In the genomic region with DNA sequence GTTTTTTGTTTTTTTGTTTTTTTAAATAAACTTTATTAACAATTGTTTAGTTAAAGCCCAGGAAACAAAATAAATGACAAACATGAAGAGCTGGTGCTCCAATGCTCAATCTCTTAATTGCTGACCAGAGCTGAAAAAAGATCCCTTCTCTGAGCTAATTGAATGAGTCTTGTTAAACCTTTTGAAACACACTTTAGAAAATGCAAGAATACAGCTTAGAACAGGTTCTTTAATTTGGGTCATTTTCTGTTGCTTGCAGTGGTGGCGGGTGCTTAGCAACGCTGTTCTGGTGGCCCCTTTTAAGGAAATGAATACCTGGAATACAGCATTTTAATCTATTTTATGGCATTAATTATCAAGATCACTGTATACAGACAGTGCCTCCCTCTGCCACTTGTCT, we compare ENCODE assay signal across 17 mouse cellular contexts.
A peak's percentile ranks its signal among the peaks of the same experiment; 100 is the strongest.
DNase-seq lines count a peak whose midpoint lies in the region; ATAC-seq and TF ChIP-seq lines count a peak whose summit lies in the region.
"Had no signal": no experiment of that assay in that cellular context is flagged by ENCODE, and none has a peak within 500 bp of the region (broad histone marks: within the 10 kb centered on the region; RNA-seq: fewer than 3 reads in every experiment).

No protein-coding gene starts in this region.

- H3K4me2 ChIP-seq in neural tube, embryonic 13.5 days, result peak overlapping the region; percentile 88
- H3K4me2 ChIP-seq in forebrain, embryonic 11.5 days (ENCODE audit: low read depth, low read length, severe bottlenecking), result peak overlapping the region; percentile 6; the same call in 1 of the 2 replicates
- peak overlapping the region; percentile 85 for H3K4me2 ChIP-seq in hindbrain, postnatal 0 days (ENCODE audit: low read depth, low read length)
- H3K4me2 ChIP-seq: stomach, embryonic 15.5 days had no signal

- no peaks in the 10 kb centered on the region for H3K27me3 ChIP-seq in neural tube, embryonic 13.5 days
- no peaks in the 10 kb centered on the region for H3K27me3 ChIP-seq in forebrain, embryonic 11.5 days (ENCODE audit: control insufficient read depth, insufficient read depth, low read length)
- no peaks in the 10 kb centered on the region for H3K27me3 ChIP-seq in hindbrain, postnatal 0 days (ENCODE audit: insufficient read depth, low read length)
- H3K27me3 ChIP-seq: stomach, embryonic 15.5 days had no signal

- no peaks in the 10 kb centered on the region for H3K36me3 ChIP-seq in neural tube, embryonic 13.5 days
- no peaks in the 10 kb centered on the region for H3K36me3 ChIP-seq in forebrain, embryonic 11.5 days (ENCODE audit: control insufficient read depth, insufficient read depth, low read length)
- H3K36me3 ChIP-seq in hindbrain, postnatal 0 days (ENCODE audit: insufficient read depth, low read length), result no peaks in the 10 kb centered on the region
- H3K36me3 ChIP-seq: stomach, embryonic 15.5 days had no signal

- no peak for ATAC-seq in neural tube, embryonic 13.5 days (ENCODE audit: low read depth)
- ATAC-seq in forebrain, embryonic 11.5 days (replicated peaks; ENCODE audit: low FRiP score), result peak; percentile 6; the same call in 1 of the 2 replicates
- no peak for ATAC-seq in hindbrain, postnatal 0 days
- no peak for ATAC-seq in megakaryocyte progenitor cell, adult 5-6 weeks (replicated peaks; ENCODE audit: poor library complexity)
- ATAC-seq: CD4-positive, CD25-positive, alpha-beta regulatory T cell, adult 4 months had no signal

- 43% methylated on average over 2 of the region's 2 CpGs for WGBS in neural tube, embryonic 13.5 days
- 7% methylated on average over 2 of the region's 2 CpGs for WGBS in forebrain, embryonic 11.5 days
- WGBS in hindbrain, postnatal 0 days, result 60% methylated on average over 2 of the region's 2 CpGs

- no peak for DNase-seq in neural tube, embryonic 10.5 days (ENCODE audit: extremely low spot score, low spot score)
- no peak for DNase-seq in forebrain, embryonic 11.5 days (ENCODE audit: low spot score)
- no peak for DNase-seq in hindbrain, postnatal 0 days (ENCODE audit: low spot score)
- no peak for DNase-seq in kidney, postnatal 36 days
- DNase-seq in lung, postnatal 25 days (ENCODE audit: low spot score), result no peak
- DNase-seq: adrenal gland, adult 8-10 months; cerebellum, adult 2 months; heart, adult 2 months; kidney, adult 11 months; kidney, postnatal 25 days; lung, postnatal 14 days; spleen, adult 18-20 months had no signal

- H3K4me3 ChIP-seq in neural tube, embryonic 13.5 days, result peak overlapping the region; percentile 6; the same call in 1 of the 2 replicates
- no peak overlapping the region for H3K4me3 ChIP-seq in forebrain, embryonic 11.5 days (ENCODE audit: low read depth, low read length)
- peak overlapping the region; percentile 6; the same call in 1 of the 2 replicates for H3K4me3 ChIP-seq in hindbrain, postnatal 0 days (ENCODE audit: low read length)
- H3K4me3 ChIP-seq: heart, adult 2 months; stomach, embryonic 15.5 days had no signal

- no peak for TF ChIP-seq CTCF in hindbrain, postnatal 0 days (IDR thresholded peaks at IDR 0.05; ENCODE audit: low read depth)

- H3K9ac ChIP-seq in neural tube, embryonic 13.5 days, result no peak overlapping the region
- no peak overlapping the region for H3K9ac ChIP-seq in forebrain, embryonic 11.5 days (ENCODE audit: low read length)
- no peak overlapping the region for H3K9ac ChIP-seq in hindbrain, postnatal 0 days (replicated peaks; ENCODE audit: low read length)
- H3K9ac ChIP-seq: liver, embryonic 14.5 days; stomach, embryonic 15.5 days had no signal

- no peak overlapping the region for H3K27ac ChIP-seq in neural tube, embryonic 13.5 days (replicated peaks)
- no peak overlapping the region for H3K27ac ChIP-seq in forebrain, embryonic 11.5 days (ENCODE audit: low read depth, low read length)
- H3K27ac ChIP-seq in hindbrain, postnatal 0 days, result no peak overlapping the region
- H3K27ac ChIP-seq: heart, adult 2 months; liver, embryonic 14.5 days; stomach, embryonic 15.5 days had no signal

- no peaks in the 10 kb centered on the region for H3K9me3 ChIP-seq in neural tube, embryonic 13.5 days
- no peaks in the 10 kb centered on the region for H3K9me3 ChIP-seq in forebrain, embryonic 11.5 days (ENCODE audit: control insufficient read depth, low read length)
- no peaks in the 10 kb centered on the region for H3K9me3 ChIP-seq in hindbrain, postnatal 0 days (ENCODE audit: low read length)
- H3K9me3 ChIP-seq: stomach, embryonic 15.5 days had no signal

- peaks cover 22% of the 10 kb centered on the region for H3K4me1 ChIP-seq in neural tube, embryonic 13.5 days (replicated peaks)
- H3K4me1 ChIP-seq in forebrain, embryonic 11.5 days (replicated peaks; ENCODE audit: control insufficient read depth, insufficient read depth, low read length), result peaks cover 7% of the 10 kb centered on the region; the same call in 1 of the 2 replicates
- no peaks in the 10 kb centered on the region for H3K4me1 ChIP-seq in hindbrain, postnatal 0 days (ENCODE audit: insufficient read depth, low read length)
- H3K4me1 ChIP-seq: stomach, embryonic 15.5 days had no signal

Comparison
In these comparisons a context has a peak if more than half of its experiments do, and no peak if none do; other contexts are left out.
1. H3K4me2 ChIP-seq: peak in every context shown above with its lines; median percentile 88 in neural tube, embryonic 13.5 days; 85 in hindbrain, postnatal 0 days; 6 in forebrain, embryonic 11.5 days.